Mouse (Mus musculus): Measurements from ENCODE around the gene Shkbp1. TPM values are rescaled to one million over a fixed set of nuclear protein-coding genes. Genes with fewer than 3 reads are reported as not detected.

The Shkbp1 gene
- total and polyA plus RNA-seq, 2 experiments from 2014 or later = 24.1 to 42.7 TPM

DNA sequence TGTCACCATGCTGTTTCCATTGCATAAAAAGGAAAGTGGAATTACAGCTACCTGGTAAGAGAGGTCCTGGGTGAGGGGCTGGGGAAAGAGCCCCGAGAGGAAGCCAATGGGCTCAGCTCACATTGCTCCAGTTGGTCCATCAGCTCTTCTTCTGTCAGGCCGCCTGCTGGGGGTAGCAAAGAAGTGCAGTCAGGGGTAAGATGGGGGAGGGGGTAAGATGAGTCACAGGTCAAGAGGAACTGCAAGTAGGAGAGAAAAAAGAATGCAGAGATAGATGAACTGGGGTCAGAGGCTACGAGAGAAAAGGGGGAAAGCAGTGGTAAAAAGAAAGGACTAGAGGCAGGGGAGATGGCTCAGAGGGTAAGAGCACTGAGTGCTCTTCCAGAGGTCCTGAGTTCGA, 13.2 kb downstream of the Shkbp1 start:
- peak; percentile 37 for TF ChIP-seq CTCF (IDR thresholded peaks at IDR 0.05)
- DNase-seq (ENCODE audit: low spot score) (no peak), ATAC-seq (ENCODE audit: low FRiP score) (no peak)
- H3K36me3 ChIP-seq (ENCODE audit: insufficient read depth, low read length) = peaks cover 27% of the 10 kb centered on the region
- H3K27me3 ChIP-seq (ENCODE audit: insufficient read depth, low read length) = peaks cover 6% of the 10 kb centered on the region
- H3K9me3 ChIP-seq (ENCODE audit: low read length) = no peaks in the 10 kb centered on the region
- no peak overlapping the region for H3K4me2 ChIP-seq (ENCODE audit: low read depth, low read length, poor library complexity, severe bottlenecking)
- H3K4me3 ChIP-seq (ENCODE audit: low read depth, low read length) = no peak overlapping the region
- no peak overlapping the region for H3K9ac ChIP-seq (replicated peaks; ENCODE audit: low read length, poor library complexity, severe bottlenecking)
- no peak overlapping the region for H3K27ac ChIP-seq (ENCODE audit: low read depth, low read length)
- peaks cover 2% of the 10 kb centered on the region; the same call in 1 of the 2 replicates for H3K4me1 ChIP-seq (ENCODE audit: insufficient read depth, low read length)
- WGBS = 42% methylated on average over 4 of the region's 4 CpGs

DNA sequence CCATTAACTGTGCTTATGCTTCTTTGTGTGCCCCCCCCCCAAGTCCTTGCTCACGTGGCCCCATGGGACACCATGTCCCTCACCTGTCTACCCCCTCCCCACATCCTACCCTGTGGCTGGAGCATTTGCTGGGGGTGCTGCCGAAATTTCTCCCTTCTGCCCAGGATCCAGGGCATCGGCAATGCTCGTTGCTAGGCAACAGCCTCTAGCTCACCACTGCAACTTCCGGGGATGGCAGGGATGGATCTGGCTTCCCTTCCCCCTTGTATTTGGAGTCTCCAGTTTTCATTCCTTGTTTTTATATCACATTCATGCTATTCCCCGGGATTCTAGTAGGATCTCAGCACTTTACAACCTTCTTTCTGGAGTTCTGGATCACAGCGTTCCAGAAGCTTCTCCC, 16.3 kb downstream of the Shkbp1 start:
- H3K4me3 ChIP-seq (ENCODE audit: low read depth, low read length) = peak overlapping the region; percentile 29
- peak; percentile 79 for DNase-seq (ENCODE audit: low spot score)
- H3K27ac ChIP-seq (ENCODE audit: low read depth, low read length) = peak overlapping the region; percentile 68
- H3K4me1 ChIP-seq (ENCODE audit: insufficient read depth, low read length) = peaks cover 9% of the 10 kb centered on the region; the same call in 1 of the 2 replicates
- no peaks in the 10 kb centered on the region for H3K9me3 ChIP-seq (ENCODE audit: low read length)
- H3K27me3 ChIP-seq (ENCODE audit: insufficient read depth, low read length) = peaks cover 28% of the 10 kb centered on the region
- no peak; the same call in 1 of the 2 replicates for TF ChIP-seq CTCF (IDR thresholded peaks at IDR 0.05)
- peak overlapping the region; percentile 42; the same call in 1 of the 2 replicates for H3K9ac ChIP-seq (replicated peaks; ENCODE audit: low read length, poor library complexity, severe bottlenecking)
- 18% methylated on average over 7 of the region's 7 CpGs for WGBS
- peaks cover 15% of the 10 kb centered on the region for H3K36me3 ChIP-seq (ENCODE audit: insufficient read depth, low read length)
- H3K4me2 ChIP-seq (ENCODE audit: low read depth, low read length, poor library complexity, severe bottlenecking) = peak overlapping the region; percentile 51
- ATAC-seq (ENCODE audit: low FRiP score) = peak; percentile 50; the same call in 1 of the 2 replicates

DNA sequence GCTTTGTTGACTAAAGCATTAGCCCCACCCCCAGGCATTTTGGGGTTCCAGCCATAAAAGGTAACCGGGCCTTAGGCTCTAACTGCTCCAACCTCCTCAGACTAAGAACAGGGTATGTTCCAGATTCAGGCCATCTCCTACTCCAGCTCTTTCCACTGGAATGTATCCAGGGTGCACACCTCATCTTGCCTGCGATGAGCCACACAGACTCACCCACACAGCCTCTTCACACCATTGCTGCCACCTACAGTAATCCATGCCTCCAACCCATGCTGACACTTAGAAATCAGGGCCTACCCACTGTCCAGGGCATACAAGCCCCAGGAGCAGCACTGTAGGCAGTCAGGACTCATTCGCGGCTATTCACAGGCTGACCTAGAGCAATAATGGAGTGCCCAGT, 16.7 kb downstream of the Shkbp1 start:
- DNase-seq (ENCODE audit: low spot score) = no peak
- 0 out of 2 replicates have a peak, but pooled peaks have one; percentile 13 for ATAC-seq (ENCODE audit: low FRiP score)
- Histone ChIP-seq H3K27ac (ENCODE audit: low read depth, low read length) (peak overlapping the region; percentile 68), H3K4me1 (ENCODE audit: insufficient read depth, low read length) (peaks cover 9% of the 10 kb centered on the region; the same call in 1 of the 2 replicates), H3K4me2 (ENCODE audit: low read depth, low read length, poor library complexity, severe bottlenecking) (peak overlapping the region; percentile 51), H3K27me3 (ENCODE audit: insufficient read depth, low read length) (peaks cover 32% of the 10 kb centered on the region), H3K4me3 (ENCODE audit: low read depth, low read length) (peak overlapping the region; percentile 29), H3K36me3 (ENCODE audit: insufficient read depth, low read length) (peaks cover 14% of the 10 kb centered on the region), H3K9me3 (ENCODE audit: low read length) (no peaks in the 10 kb centered on the region), H3K9ac (replicated peaks; ENCODE audit: low read length, poor library complexity, severe bottlenecking) (peak overlapping the region; percentile 42; the same call in 1 of the 2 replicates)
- WGBS = 50% methylated on average over 4 of the region's 4 CpGs
- TF ChIP-seq CTCF (IDR thresholded peaks at IDR 0.05) = peak; percentile 17

DNA sequence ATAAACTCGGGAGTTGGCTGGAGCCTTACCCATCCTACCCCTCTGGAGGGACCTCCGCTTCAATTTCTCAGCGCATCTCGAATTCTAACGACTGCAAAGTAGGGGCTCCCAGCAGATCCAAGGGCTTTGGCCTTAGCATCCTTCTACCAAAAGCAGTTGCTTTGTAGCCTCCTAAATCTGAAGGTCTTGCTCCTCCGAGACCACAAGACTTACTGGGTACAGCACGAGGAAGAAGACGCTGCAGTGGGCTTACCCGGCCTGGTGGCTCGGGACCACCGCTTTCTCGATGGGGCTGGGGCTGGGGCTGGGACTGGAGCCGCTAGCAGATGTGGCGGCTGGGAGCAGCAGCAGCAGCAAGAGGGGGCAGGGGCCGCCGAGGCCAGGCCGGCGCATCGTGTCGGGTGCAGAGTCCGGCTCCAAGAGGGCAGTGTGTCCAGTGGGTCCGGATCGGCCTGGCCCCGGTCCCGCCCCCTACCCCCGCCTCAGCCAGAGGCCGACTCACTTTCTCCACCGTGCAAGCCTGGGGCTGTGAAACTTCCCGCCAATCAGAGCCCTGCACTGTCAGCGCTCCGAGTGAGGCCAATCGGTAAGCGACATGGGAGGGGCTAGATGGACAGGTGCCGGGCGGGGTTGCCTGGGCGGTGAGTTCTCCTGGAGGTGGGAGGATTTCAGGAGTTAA, 18.5 kb downstream of the Shkbp1 start, which contains the start of gene Ltbp4:
Gene Ltbp4 (minus strand): TSS at position 518 of the 679 bp plus-strand sequence.
- Histone ChIP-seq H3K27ac (ENCODE audit: low read depth, low read length) (no peak within 1 kb of the TSS), H3K4me1 (ENCODE audit: insufficient read depth, low read length) (peaks cover 11% of the 10 kb centered on the region; the same call in 1 of the 2 replicates), H3K4me2 (ENCODE audit: low read depth, low read length, poor library complexity, severe bottlenecking) (peak within 1 kb of the TSS; percentile 51), H3K36me3 (ENCODE audit: insufficient read depth, low read length) (peaks cover 10% of the 10 kb centered on the region), H3K9ac (replicated peaks; ENCODE audit: low read length, poor library complexity, severe bottlenecking) (no peak within 1 kb of the TSS), H3K9me3 (ENCODE audit: low read length) (no peaks in the 10 kb centered on the region), H3K4me3 (ENCODE audit: low read depth, low read length) (peak within 1 kb of the TSS; percentile 14; the same call in 1 of the 2 replicates), H3K27me3 (ENCODE audit: insufficient read depth, low read length) (peaks cover 46% of the 10 kb centered on the region)
- 4% methylated on average over 36 of the region's 36 CpGs for WGBS
- ATAC-seq (ENCODE audit: low FRiP score) (no peak), DNase-seq (ENCODE audit: low spot score) (no peak)
- TF ChIP-seq CTCF (IDR thresholded peaks at IDR 0.05) = no peak

DNA sequence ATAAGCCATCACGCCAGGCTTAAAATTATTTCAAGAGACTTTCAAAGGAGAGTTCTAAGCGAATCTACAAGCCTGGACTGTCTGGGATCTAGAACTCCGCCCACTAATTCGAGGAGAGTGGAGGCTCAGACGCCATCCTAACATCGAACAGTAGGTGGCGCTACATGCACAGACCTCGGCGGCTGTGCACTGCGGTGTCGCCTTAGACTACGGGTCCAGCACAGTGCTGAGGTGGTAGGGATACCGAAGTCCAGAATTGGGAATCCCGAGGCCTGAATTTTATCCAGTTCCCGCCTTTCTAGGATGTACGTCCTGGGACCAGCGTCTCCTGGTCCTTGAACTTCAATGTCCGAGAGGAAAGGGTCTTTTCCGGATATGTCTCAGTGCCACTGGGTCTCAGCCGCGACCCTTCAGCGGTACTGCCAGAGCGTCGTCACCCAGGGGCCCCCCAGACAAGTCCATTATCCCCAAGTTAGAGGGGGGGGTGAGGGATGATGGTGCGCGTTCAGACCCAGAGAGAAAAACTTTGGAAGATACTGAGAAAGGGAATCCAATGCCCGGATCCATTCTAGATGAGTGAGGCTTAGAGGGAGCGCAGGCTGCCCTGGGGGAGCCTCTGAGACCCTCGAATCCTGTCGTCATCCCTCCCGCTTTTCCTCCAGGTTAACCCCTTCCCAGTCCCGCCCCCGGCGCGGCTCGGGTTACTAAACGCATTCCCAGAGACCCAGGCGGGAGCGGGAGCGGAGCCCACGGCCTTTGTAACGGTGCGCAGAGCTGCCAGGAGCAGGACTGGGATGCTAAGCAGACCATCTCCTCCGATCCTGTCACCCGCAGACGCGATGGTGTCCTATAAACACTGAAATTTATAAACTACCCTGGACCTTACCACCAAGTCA, 19.6 kb downstream of the Shkbp1 start:
- H3K9me3 ChIP-seq (ENCODE audit: low read length) = no peaks in the 10 kb centered on the region
- 2% methylated on average over 47 of the region's 47 CpGs for WGBS
- peaks cover 11% of the 10 kb centered on the region; the same call in 1 of the 2 replicates for H3K4me1 ChIP-seq (ENCODE audit: insufficient read depth, low read length)
- peak; percentile 91 for DNase-seq (ENCODE audit: low spot score)
- ATAC-seq (ENCODE audit: low FRiP score) = peak; percentile 75
- H3K4me3 ChIP-seq (ENCODE audit: low read depth, low read length) = peak overlapping the region; percentile 13; the same call in 1 of the 2 replicates
- TF ChIP-seq CTCF (IDR thresholded peaks at IDR 0.05) = peak; percentile 98
- H3K27me3 ChIP-seq (ENCODE audit: insufficient read depth, low read length) = peaks cover 56% of the 10 kb centered on the region
- peaks cover under 1% of the 10 kb centered on the region; the same call in 1 of the 2 replicates for H3K36me3 ChIP-seq (ENCODE audit: insufficient read depth, low read length)
- no peak overlapping the region for H3K27ac ChIP-seq (ENCODE audit: low read depth, low read length)
- no peak overlapping the region for H3K9ac ChIP-seq (replicated peaks; ENCODE audit: low read length, poor library complexity, severe bottlenecking)
- peak overlapping the region; percentile 49 for H3K4me2 ChIP-seq (ENCODE audit: low read depth, low read length, poor library complexity, severe bottlenecking)
